Mouse (Mus musculus) G1E (cell line): ENCODE data around the gene Apoa2. TPM values are rescaled to one million over a fixed set of nuclear protein-coding genes. Genes with fewer than 3 reads are reported as not detected.

Source experiments
- ATAC-seq: 2 replicates; pipeline ENCODE4 v1.8.0; 2016; ENCODE audit warnings: mild to moderate bottlenecking; ENCODE audit not compliant: insufficient number of reproducible peaks, poor library complexity, low FRiP score, severe bottlenecking; ENCODE audit errors: extremely low read depth
- DNase-seq: peaks from one replicate; pipeline ENCODE4 v3.0.0; 2012; ENCODE audit warnings: low spot score
- H3K27me3 ChIP-seq: 2 replicates; pipeline ENCODE4 v1.6.1; 2012; ENCODE audit warnings: mild to moderate bottlenecking, low read length, inconsistent platforms; ENCODE audit not compliant: insufficient read depth
- H3K36me3 ChIP-seq: replicated peaks from 2 replicates; pipeline ENCODE3; 2012; ENCODE audit warnings: mild to moderate bottlenecking, inconsistent platforms
- H3K4me1 ChIP-seq: 2 replicates; pipeline ENCODE4 v1.6.1; 2012; ENCODE audit warnings: low read depth, low read length, inconsistent platforms, mixed read lengths; ENCODE audit not compliant: insufficient read depth
- H3K4me3 ChIP-seq: 2 replicates; pipeline ENCODE4 v1.5.1; 2012; ENCODE audit warnings: low read depth, mild to moderate bottlenecking, inconsistent platforms, low read length, moderate library complexity, mixed read lengths
- H3K9me3 ChIP-seq: replicated peaks from 2 replicates; pipeline ENCODE4 v1.6.1; 2012; ENCODE audit warnings: inconsistent platforms
- CTCF ChIP-seq: IDR thresholded peaks from 2 replicates; pipeline ENCODE4 v1.5.1; 2012; ENCODE audit warnings: low read depth, low read length, inconsistent platforms, mixed read lengths
- GATA1 ChIP-seq: IDR thresholded peaks from 2 replicates; pipeline ENCODE4 v1.6.1; 2012; ENCODE audit warnings: borderline replicate concordance, low read length, inconsistent platforms, mixed read lengths
- GATA2 ChIP-seq: IDR thresholded peaks from 2 replicates; pipeline ENCODE4 v1.6.1; 2012; ENCODE audit warnings: low read depth, low read length, inconsistent platforms, borderline replicate concordance
- POLR2AphosphoS5 ChIP-seq: IDR thresholded peaks from 2 replicates; pipeline ENCODE4 v1.6.1; 2012; ENCODE audit warnings: low read depth, low read length, inconsistent platforms; ENCODE audit not compliant: insufficient replicate concordance
- TAL1 ChIP-seq: conservative IDR thresholded peaks from 2 replicates; pipeline ENCODE4 v1.6.1; 2012; ENCODE audit warnings: low read depth, low read length, inconsistent platforms, mixed read lengths
- polyA plus RNA-seq: library from polyadenylated mRNA; stranded (reverse); fragments of >175 nt; gene quantifications from 2 replicates; pipeline ENCODE4 v1.2.3, GENCODE M21; 2012
- total RNA-seq, 2 experiments: library from RNA; stranded (forward) in 1 of 2; stranded (reverse) in 1 of 2; fragments of 200-1000 nt in 1 of 2; fragments of >200 nt in 1 of 2; fragmentation: Nextera tagmentation in 1 of 2; gene quantifications; 2 replicates each; pipeline ENCODE4 v1.2.3; 2014 to 2017

The Apoa2 gene
- total and polyA plus RNA-seq, 3 experiments = 0.17 TPM; not detected in 2

GRCm38 (mm10) chr1:171187851-171188700 is 36.8 kb upstream of the Apoa2 start:
- no peak for ATAC-seq
- H3K4me1 ChIP-seq = no peaks in the 10 kb centered on the region
- TF ChIP-seq POLR2AphosphoS5 (no peak), GATA2 (no peak), CTCF (no peak), GATA1 (no peak), TAL1 (no peak)

GRCm38 (mm10) chr1:171189046-171189445 is 35.8 kb upstream of the Apoa2 start:
- DNase-seq (no peak), ATAC-seq (no peak)
- no peak overlapping the region for H3K4me3 ChIP-seq
- no peaks in the 10 kb centered on the region for H3K36me3 ChIP-seq
- peaks cover 26% of the 10 kb centered on the region for H3K27me3 ChIP-seq
- no peaks in the 10 kb centered on the region for H3K4me1 ChIP-seq
- H3K9me3 ChIP-seq = no peaks in the 10 kb centered on the region
- TF ChIP-seq POLR2AphosphoS5 = no peak
- TF ChIP-seq TAL1 = no peak

More at GRCm38 (mm10) chr1:171187851-171188700, 36.8 kb upstream of the Apoa2 start:
- DNase-seq = no peak
- no peaks in the 10 kb centered on the region for H3K36me3 ChIP-seq
- H3K4me3 ChIP-seq = no peak overlapping the region
- peaks cover 23% of the 10 kb centered on the region for H3K27me3 ChIP-seq
- H3K9me3 ChIP-seq = no peaks in the 10 kb centered on the region

- no peak overlapping the region for H3K4me3 ChIP-seq
- TF ChIP-seq CTCF = no peak
- no peak for TF ChIP-seq GATA1
- TF ChIP-seq TAL1 = no peak
- no peak for TF ChIP-seq POLR2AphosphoS5
- no peak for TF ChIP-seq GATA2
- DNase-seq (no peak), ATAC-seq (no peak)
- H3K9me3 ChIP-seq = no peaks in the 10 kb centered on the region
- peaks cover 31% of the 10 kb centered on the region for H3K27me3 ChIP-seq
- H3K36me3 ChIP-seq = no peaks in the 10 kb centered on the region
- H3K4me1 ChIP-seq = no peaks in the 10 kb centered on the region
These were observed 35.3 kb upstream of the Apoa2 start for GRCm38 (mm10) chr1:171189476-171190114.

GRCm38 (mm10) chr1:171190832-171191231 is 34.0 kb upstream of the Apoa2 start:
- TF ChIP-seq CTCF (no peak), POLR2AphosphoS5 (no peak), GATA1 (no peak), TAL1 (no peak), GATA2 (no peak)
- peaks cover under 1% of the 10 kb centered on the region; the same call in 1 of the 2 replicates for H3K4me1 ChIP-seq
- H3K9me3 ChIP-seq = no peaks in the 10 kb centered on the region
- no peaks in the 10 kb centered on the region for H3K36me3 ChIP-seq
- no peak overlapping the region for H3K4me3 ChIP-seq
- ATAC-seq = no peak
- DNase-seq = no peak
- peaks cover 33% of the 10 kb centered on the region for H3K27me3 ChIP-seq

GRCm38 (mm10) chr1:171192283-171192682 is 32.6 kb upstream of the Apoa2 start:
- peaks cover 37% of the 10 kb centered on the region for H3K27me3 ChIP-seq
- DNase-seq = no peak

More at GRCm38 (mm10) chr1:171192283-171192682, 32.6 kb upstream of the Apoa2 start:
- TF ChIP-seq TAL1 (no peak), CTCF (no peak), GATA1 (no peak), POLR2AphosphoS5 (no peak), GATA2 (no peak)
- H3K4me1 ChIP-seq = peaks cover 4% of the 10 kb centered on the region; the same call in 1 of the 2 replicates
- no peak for ATAC-seq
- H3K36me3 ChIP-seq = no peaks in the 10 kb centered on the region
- no peak overlapping the region for H3K4me3 ChIP-seq
- H3K9me3 ChIP-seq = no peaks in the 10 kb centered on the region
